Mouse (Mus musculus) embryonic facial prominence, embryonic 14.5 days (tissue): ENCODE results near the gene Mical1. TPM values are rescaled to one million over a fixed set of nuclear protein-coding genes. Genes with fewer than 3 reads are reported as not detected.

Source experiments
- ATAC-seq: fragments of 200-750 bp; cut with Nextera tagmentation; 2 replicates; pipeline ENCODE4 v1.8.0; 2017; ENCODE audit warnings: low read depth, moderate number of reproducible peaks, moderate TSS enrichment
- DNase-seq: peaks from one replicate; pipeline ENCODE4 v3.0.0-alpha.2; 2015; ENCODE audit warnings: low spot score
- H3K27ac ChIP-seq: fragments of 300-500 bp; sonication (generic); replicated peaks from 2 replicates; pipeline ENCODE4 v1.5.1; 2014; ENCODE audit warnings: low read depth, mild to moderate bottlenecking, low read length, moderate library complexity
- H3K27me3 ChIP-seq: fragments of 300-500 bp; sonication (generic); replicated peaks from 2 replicates; pipeline ENCODE4 v1.6.1; 2014; ENCODE audit warnings: low read length; ENCODE audit not compliant: control insufficient read depth, insufficient read depth
- H3K36me3 ChIP-seq: fragments of 300-500 bp; sonication (generic); 2 replicates; pipeline ENCODE4 v1.6.1; 2014; ENCODE audit warnings: low read length, mixed read lengths; ENCODE audit not compliant: control insufficient read depth, insufficient read depth
- H3K4me1 ChIP-seq: fragments of 300-500 bp; sonication (generic); 2 replicates; pipeline ENCODE4 v1.6.1; 2014; ENCODE audit warnings: antibody characterized with exemption, low read length; ENCODE audit not compliant: control insufficient read depth, insufficient read depth
- H3K4me2 ChIP-seq: fragments of 300-500 bp; sonication (generic); 2 replicates; pipeline ENCODE4 v1.6.1; 2014; ENCODE audit warnings: low read depth, mild to moderate bottlenecking, low read length, moderate library complexity, mixed read lengths
- H3K4me3 ChIP-seq: fragments of 300-500 bp; sonication (generic); 2 replicates; pipeline ENCODE4 v1.5.1; 2014; ENCODE audit warnings: low read depth, mild to moderate bottlenecking, low read length
- H3K9ac ChIP-seq: fragments of 300-500 bp; sonication (generic); 2 replicates; pipeline ENCODE4 v1.6.1; 2014; ENCODE audit warnings: low read depth, mild to moderate bottlenecking, low read length, moderate library complexity, mixed read lengths
- H3K9me3 ChIP-seq: fragments of 300-500 bp; sonication (generic); 2 replicates; pipeline ENCODE4 v1.6.1; 2016; ENCODE audit warnings: low read length; ENCODE audit not compliant: control insufficient read depth
- WGBS: fragments of 180-500 bp; shearing (Covaris S2); extraction: QIAGEN DNeasy Blood & Tissue Kit; methylation state at CpG from one replicate; pipeline ENCODE4 v1.1.7; 2014; 5-methylcytosine and 5-hydroxymethylcytosine counted together
- polyA plus RNA-seq: library from polyadenylated mRNA; unstranded; fragments of >200 nt; fragmentation: Nextera tagmentation; extraction: Ambion mirVana; gene quantifications from 2 replicates; pipeline ENCODE4 v1.2.1, GENCODE M21; 2014

Gene Mical1
- polyA plus RNA-seq, 1 experiment from 2014 or later = 26.4 TPM

- Histone ChIP-seq H3K4me2 (no peak overlapping the region), H3K9me3 (no peaks in the 10 kb centered on the region), H3K4me1 (peaks cover 12% of the 10 kb centered on the region), H3K27me3 (no peaks in the 10 kb centered on the region), H3K9ac (no peak overlapping the region), H3K36me3 (peaks cover 75% of the 10 kb centered on the region), H3K27ac (no peak overlapping the region), H3K4me3 (no peak overlapping the region)
- DNase-seq = no peak
- ATAC-seq = no peak
- WGBS = 93% methylated on average over 16 of the region's 16 CpGs
Observed at GRCm38 (mm10) chr10:41485778-41486177, 9.7 kb downstream of the Mical1 start.

GRCm38 (mm10) chr10:41486506-41487170 is 10.5 kb downstream of the Mical1 start:
- Histone ChIP-seq H3K4me1 (peaks cover 12% of the 10 kb centered on the region), H3K9me3 (no peaks in the 10 kb centered on the region), H3K27ac (no peak overlapping the region), H3K4me2 (no peak overlapping the region), H3K36me3 (peaks cover 67% of the 10 kb centered on the region), H3K9ac (no peak overlapping the region), H3K4me3 (no peak overlapping the region), H3K27me3 (no peaks in the 10 kb centered on the region)
- WGBS = 85% methylated on average over 14 of the region's 14 CpGs
- ATAC-seq (no peak), DNase-seq (no peak)

- WGBS = 47% methylated on average over 7 of the region's 7 CpGs
- Histone ChIP-seq H3K27ac (no peak overlapping the region), H3K9ac (peak overlapping the region; percentile 76), H3K4me1 (peaks cover 12% of the 10 kb centered on the region), H3K36me3 (peaks cover 44% of the 10 kb centered on the region), H3K27me3 (no peaks in the 10 kb centered on the region), H3K4me2 (peak overlapping the region; percentile 98), H3K4me3 (peak overlapping the region; percentile 63), H3K9me3 (no peaks in the 10 kb centered on the region)
- DNase-seq (no peak), ATAC-seq (no peak)
Observed at GRCm38 (mm10) chr10:41488877-41489276, 12.8 kb downstream of the Mical1 start.

- no peak for DNase-seq
- Histone ChIP-seq H3K27me3 (no peaks in the 10 kb centered on the region), H3K9ac (peak overlapping the region; percentile 76), H3K9me3 (no peaks in the 10 kb centered on the region), H3K4me2 (peak overlapping the region; percentile 98), H3K4me3 (peak overlapping the region; percentile 63), H3K4me1 (peaks cover 12% of the 10 kb centered on the region), H3K36me3 (peaks cover 40% of the 10 kb centered on the region), H3K27ac (no peak overlapping the region)
- WGBS = 29% methylated on average over 8 of the region's 8 CpGs
- ATAC-seq = no peak
Observed at GRCm38 (mm10) chr10:41489294-41489693, 13.2 kb downstream of the Mical1 start.

GRCm38 (mm10) chr10:41489708-41490517 is 13.8 kb downstream of the Mical1 start, which contains the start of the genes Smpd2 and Ppil6:
Gene Smpd2 (minus strand): TSS chr10:41490369.
Gene Ppil6 (plus strand): TSS chr10:41490439.
- peak within 1 kb of the TSS; percentile 98 for H3K4me2 ChIP-seq

DNA sequence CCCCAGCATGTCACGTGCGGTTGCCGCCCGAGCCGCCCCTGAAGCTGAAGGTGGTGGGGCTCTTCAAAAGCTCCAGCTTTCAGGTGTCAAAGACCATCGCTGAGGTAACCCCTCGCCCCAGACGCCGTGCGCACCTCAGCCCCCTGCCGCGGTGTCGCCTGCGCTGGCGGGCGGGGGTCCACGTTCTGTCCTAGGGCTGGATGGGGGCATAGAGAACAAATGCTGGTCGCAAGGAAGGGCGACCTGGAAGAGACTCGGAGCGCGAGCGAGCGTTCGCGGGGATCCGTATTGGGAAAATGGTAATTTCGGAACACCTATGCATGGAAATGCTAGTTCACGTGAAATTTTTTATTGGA is 14.4 kb downstream of the Mical1 start:
- peak; percentile 24 for ATAC-seq
- peaks cover 12% of the 10 kb centered on the region for H3K4me1 ChIP-seq

More at GRCm38 (mm10) chr10:41489708-41490517, 13.8 kb downstream of the Mical1 start, which contains the start of the genes Smpd2 and Ppil6:
- DNase-seq = peak; percentile 96
- H3K27ac ChIP-seq = peak within 1 kb of the TSS; percentile 77
- H3K4me3 ChIP-seq = peak within 1 kb of the TSS; percentile 63
- ATAC-seq = peak; percentile 94
- WGBS = under 1% methylated on average over 30 of the region's 50 CpGs
- peak within 1 kb of the TSS; percentile 76 for H3K9ac ChIP-seq
- H3K27me3 ChIP-seq = no peaks in the 10 kb centered on the region
- peaks cover 12% of the 10 kb centered on the region for H3K4me1 ChIP-seq
- H3K36me3 ChIP-seq = peaks cover 34% of the 10 kb centered on the region
- no peaks in the 10 kb centered on the region for H3K9me3 ChIP-seq

DNA sequence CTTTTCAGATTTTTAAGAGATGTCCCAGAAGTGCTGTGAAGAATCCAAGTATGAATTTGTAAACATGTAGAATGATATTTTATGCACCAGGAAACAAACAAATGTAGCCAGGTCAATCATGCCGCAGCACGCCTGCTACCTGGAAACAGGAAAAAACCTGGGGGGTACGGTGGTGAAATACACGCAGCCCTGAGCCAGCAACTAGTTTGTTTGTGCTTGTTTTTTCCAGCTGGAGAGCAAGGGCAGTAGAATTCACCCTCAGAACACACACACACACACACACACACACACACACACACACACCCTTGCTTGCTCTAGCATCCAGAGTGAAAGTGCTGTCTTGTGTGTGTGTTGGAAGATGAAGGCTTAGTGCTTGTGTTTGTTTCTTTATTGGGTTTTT is 15.0 kb downstream of the Mical1 start:
- H3K4me2 ChIP-seq = peak overlapping the region; percentile 98
- peaks cover 12% of the 10 kb centered on the region for H3K4me1 ChIP-seq
- H3K4me3 ChIP-seq = peak overlapping the region; percentile 63; the same call in 1 of the 2 replicates
- no peak overlapping the region for H3K27ac ChIP-seq
- no peak for ATAC-seq
- peaks cover 22% of the 10 kb centered on the region for H3K36me3 ChIP-seq
- H3K9me3 ChIP-seq = no peaks in the 10 kb centered on the region
- WGBS = 36% methylated on average over 4 of the region's 4 CpGs
- no peak for DNase-seq
- no peak overlapping the region for H3K9ac ChIP-seq
- H3K27me3 ChIP-seq = no peaks in the 10 kb centered on the region

More for the DNA sequence above, 14.4 kb downstream of the Mical1 start:
- Histone ChIP-seq H3K9ac (peak overlapping the region; percentile 76), H3K4me3 (peak overlapping the region; percentile 63), H3K9me3 (no peaks in the 10 kb centered on the region), H3K27me3 (no peaks in the 10 kb centered on the region), H3K36me3 (peaks cover 28% of the 10 kb centered on the region), H3K4me2 (peak overlapping the region; percentile 98), H3K27ac (no peak overlapping the region)
- no peak for DNase-seq
- WGBS = under 1% methylated on average over 27 of the region's 29 CpGs

DNA sequence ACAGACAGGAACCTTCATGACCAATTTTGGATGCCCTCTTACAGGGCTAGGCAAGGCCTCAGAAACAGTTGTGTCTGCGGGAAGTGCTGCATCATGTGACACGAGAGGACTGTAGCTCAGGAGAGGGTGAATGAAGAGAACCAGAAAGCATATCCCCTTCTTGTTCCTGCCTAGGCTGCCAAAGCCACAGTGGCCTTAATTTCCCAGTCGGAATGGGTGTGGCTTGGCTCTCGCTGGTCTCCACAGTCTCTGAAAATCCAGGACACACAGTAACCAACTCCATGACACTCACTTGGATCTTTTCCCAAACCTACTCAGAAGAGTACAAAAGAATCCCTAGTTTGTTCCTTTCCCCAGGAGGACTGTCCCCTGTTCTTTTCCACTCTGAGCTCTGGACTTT is 24.8 kb downstream of the Mical1 start:
- Histone ChIP-seq H3K27me3 (no peaks in the 10 kb centered on the region), H3K27ac (no peak overlapping the region), H3K9ac (no peak overlapping the region), H3K4me1 (no peaks in the 10 kb centered on the region), H3K9me3 (no peaks in the 10 kb centered on the region), H3K36me3 (no peaks in the 10 kb centered on the region), H3K4me3 (no peak overlapping the region), H3K4me2 (no peak overlapping the region)
- ATAC-seq (no peak; the same call in 1 of the 2 replicates), DNase-seq (peak; percentile 51)
- 57% methylated on average over 4 of the region's 4 CpGs for WGBS
